Mouse (Mus musculus): ENCODE measurements around the gene Rab11fip4. TPM values are rescaled to one million over a fixed set of nuclear protein-coding genes. Genes with fewer than 3 reads are reported as not detected.
A peak's percentile ranks its signal among the peaks of the same experiment; 100 is the strongest.

The Rab11fip4 gene
- total and polyA plus RNA-seq, 3 experiments, result 13.2 to 41.6 (median 26.6) TPM

- TF ChIP-seq MEF2A (IDR thresholded peaks at IDR 0.05; ENCODE audit: borderline replicate concordance, low read depth, low read length) (peak; percentile 85; the same call in 1 of the 2 replicates), RCOR1 (conservative IDR thresholded peaks at IDR 0.05; ENCODE audit: low read depth, low read length) (peak; percentile 87), CHD1 (IDR thresholded peaks at IDR 0.05; ENCODE audit: low read depth, low read length) (no peak; the same call in 1 of the 2 replicates), CTCF (conservative IDR thresholded peaks at IDR 0.05 in 1 of 2, IDR thresholded peaks at IDR 0.05 in 1 of 2; ENCODE audit: low read depth in 2 of 2, low read length in 2 of 2) (no peak)
These were observed 87.5 kb downstream of the Rab11fip4 start (continued) for GRCm38 (mm10) chr11:79678363-79679153.

- Histone ChIP-seq H3K4me2 (ENCODE audit: insufficient read depth, low read depth, poor library complexity, severe bottlenecking) (peak overlapping the region; percentile 84), H3K36me3 (replicated peaks in 1 of 2; ENCODE audit: control insufficient read depth in 1 of 2, insufficient read depth in 1 of 2, low read length in 1 of 2) (peaks cover 15 to 18% of the 10 kb centered on the region in 2 experiments), H3K9me3 (replicated peaks; ENCODE audit: low read length) (no peaks in the 10 kb centered on the region), H3K27ac (ENCODE audit: insufficient read depth, low read depth) (peak overlapping the region; percentile 83), H3K4me3 (replicated peaks in 1 of 3; ENCODE audit: low read depth in 2 of 3, low read length in 2 of 3, poor library complexity in 1 of 3) (peak overlapping the region in 2 of 3 experiments; percentile 8 to 53), H3K27me3 (replicated peaks) (no peaks in the 10 kb centered on the region), H3K4me1 (ENCODE audit: control insufficient read depth in 1 of 2, insufficient read depth in 2 of 2) (peaks cover 65 to 96% of the 10 kb centered on the region in 2 experiments), H3K9ac (ENCODE audit: insufficient read depth, low read depth) (no peak overlapping the region), H3K79me2 (replicated peaks; ENCODE audit: control insufficient read depth, extremely low read depth, insufficient read depth, poor library complexity, severe bottlenecking) (peaks cover 15% of the 10 kb centered on the region; the same call in 1 of the 2 replicates)
- DNase-seq (ENCODE audit: extremely low read depth), result peak; percentile 54
- dilution Hi-C loops (cut with MboI; ENCODE audit: extremely low pct_ligation_motif_present, extremely low pct_unique_long_range_greater_than_20kb, low sequenced_read_pairs), result loop anchor here (10.0 kb wide), 1 partner anchor 55 kb away; no protein-coding TSS in a partner anchor
- TF ChIP-seq ELF1 (IDR thresholded peaks at IDR 0.05; ENCODE audit: low read depth, low read length), result 0 out of 2 replicates have a peak, but pooled peaks have one; percentile 17
- TF ChIP-seq CHD1 (IDR thresholded peaks at IDR 0.05; ENCODE audit: low read depth, low read length), result peak; percentile 88
- TF ChIP-seq ETS1 (conservative IDR thresholded peaks at IDR 0.05; ENCODE audit: low read depth, low read length), result no peak
- TF ChIP-seq ZKSCAN1 (IDR thresholded peaks at IDR 0.05; ENCODE audit: borderline replicate concordance, low read depth, low read length), result no peak
- TF ChIP-seq SIN3A (IDR thresholded peaks at IDR 0.05; ENCODE audit: low read length), result 0 out of 2 replicates have a peak, but pooled peaks have one; percentile 20
- TF ChIP-seq MAFK (IDR thresholded peaks at IDR 0.05; ENCODE audit: insufficient replicate concordance, low read length), result no peak
- no peak for TF ChIP-seq SMC3 (IDR thresholded peaks at IDR 0.05; ENCODE audit: low read depth, low read length)
- no peak for TF ChIP-seq POLR2AphosphoS2 (IDR thresholded peaks at IDR 0.05; ENCODE audit: low read depth, low read length)
- TF ChIP-seq TBP (conservative IDR thresholded peaks at IDR 0.05; ENCODE audit: low read depth, low read length), result 0 out of 2 replicates have a peak, but pooled peaks have one; percentile 35
- TF ChIP-seq HCFC1 (IDR thresholded peaks at IDR 0.05; ENCODE audit: low read depth, low read length), result peak; percentile 16; the same call in 1 of the 2 replicates
- TF ChIP-seq MAX (IDR thresholded peaks at IDR 0.05; ENCODE audit: low read length), result 0 out of 2 replicates have a peak, but pooled peaks have one; percentile 14
- TF ChIP-seq MAZ (IDR thresholded peaks at IDR 0.05; ENCODE audit: low read depth, low read length), result no peak
- 0 out of 2 replicates have a peak, but pooled peaks have one; percentile 7 for TF ChIP-seq IRF4 (IDR thresholded peaks at IDR 0.05; ENCODE audit: low read depth, low read length)
- no peak for TF ChIP-seq EP300 (IDR thresholded peaks at IDR 0.05; ENCODE audit: low read length)
- no peak for TF ChIP-seq BHLHE40 (IDR thresholded peaks at IDR 0.05; ENCODE audit: low read depth, low read length)
- 0 out of 2 replicates have a peak, but pooled peaks have one; percentile 38 for TF ChIP-seq MXI1 (IDR thresholded peaks at IDR 0.05; ENCODE audit: low read depth, low read length)
- TF ChIP-seq CTCF (conservative IDR thresholded peaks at IDR 0.05 in 1 of 2, IDR thresholded peaks at IDR 0.05 in 1 of 2; ENCODE audit: low read depth in 2 of 2, low read length in 2 of 2), result no peak
- TF ChIP-seq JUND (conservative IDR thresholded peaks at IDR 0.05; ENCODE audit: low read depth, low read length), result no peak; the same call in 1 of the 2 replicates
- in situ Hi-C loops (cut with MboI; ENCODE audit: low pct_ligation_motif_present, low pct_unique_long_range_greater_than_20kb, low sequenced_read_pairs), result loop anchor here (5.0 kb wide), 1 partner anchor 58 kb away; no protein-coding TSS in a partner anchor
These were observed 88.9 kb downstream of the Rab11fip4 start for GRCm38 (mm10) chr11:79679929-79680328.

Data from CH12.LX (cell line).